ENCODE assay signal across 21 mouse cellular contexts in genomic region chr16:79086550-79086949, GRCm38 (mm10). TPM values are rescaled to one million over a fixed set of nuclear protein-coding genes. Genes with fewer than 3 reads are reported as not detected.
"Had no signal": no experiment of that assay in that cellular context is flagged by ENCODE, and none has a peak within 500 bp of the region (broad histone marks: within the 10 kb centered on the region; RNA-seq: fewer than 3 reads in every experiment).

No protein-coding gene starts in this region.

- H3K9ac ChIP-seq: neural tube, embryonic 13.5 days; neural tube, embryonic 15.5 days; stomach, embryonic 15.5 days had no signal

- H3K27me3 ChIP-seq: neural tube, embryonic 13.5 days; neural tube, embryonic 15.5 days; stomach, embryonic 15.5 days had no signal

- H3K9me3 ChIP-seq: neural tube, embryonic 13.5 days; neural tube, embryonic 15.5 days; stomach, embryonic 15.5 days had no signal

- H3K4me1 ChIP-seq: neural tube, embryonic 13.5 days; neural tube, embryonic 15.5 days; stomach, embryonic 15.5 days had no signal

- DNase-seq: retina, postnatal 1 day; right cerebral cortex, adult 18-20 months; right cerebral cortex, postnatal 14 days; right cerebral cortex, postnatal 25 days; right cerebral cortex, postnatal 4 days; spleen, adult 18-20 months; thymus, adult 18-20 months; thymus, adult 2 months; thymus, postnatal 14 days; thymus, postnatal 25 days; thymus, postnatal 36 days; thymus, postnatal 4 days had no signal

- H3K4me2 ChIP-seq: neural tube, embryonic 13.5 days; neural tube, embryonic 15.5 days; stomach, embryonic 15.5 days had no signal

- H3K4me3 ChIP-seq: neural tube, embryonic 13.5 days; neural tube, embryonic 15.5 days; stomach, embryonic 15.5 days had no signal

- H3K36me3 ChIP-seq: neural tube, embryonic 13.5 days; neural tube, embryonic 15.5 days; stomach, embryonic 15.5 days had no signal

- H3K27ac ChIP-seq: neural tube, embryonic 13.5 days; neural tube, embryonic 15.5 days; stomach, embryonic 15.5 days; stomach, postnatal 0 days had no signal

RNA-seq across cellular contexts. Expression of gene Tmprss15, which starts 4.3 kb away (rescaled TPM):
- total RNA-seq: neutrophil, adult 5-6 weeks had no signal
- polyA plus RNA-seq: neural tube, embryonic 13.5 days; neural tube, embryonic 14.5 days; neural tube, embryonic 15.5 days; spleen, adult 2 months; stomach, embryonic 14.5 days; urinary bladder, adult 2 months had no signal
